Mouse (Mus musculus): ENCODE results near the gene Olfr1359. TPM values are rescaled to one million over a fixed set of nuclear protein-coding genes. Genes with fewer than 3 reads are reported as not detected.

The Olfr1359 gene
- polyA plus RNA-seq (2021; fragmentation: Nextera tagmentation): not detected in 2 replicates
- long read RNA-seq, experiment 1: 0 reads
- long read RNA-seq, experiment 2: 0 reads

GRCm38 (mm10) chr13:21697811-21698210 lies at the start of gene Olfr1359:
Gene Olfr1359 (plus strand): TSS chr13:21698111.

DNA sequence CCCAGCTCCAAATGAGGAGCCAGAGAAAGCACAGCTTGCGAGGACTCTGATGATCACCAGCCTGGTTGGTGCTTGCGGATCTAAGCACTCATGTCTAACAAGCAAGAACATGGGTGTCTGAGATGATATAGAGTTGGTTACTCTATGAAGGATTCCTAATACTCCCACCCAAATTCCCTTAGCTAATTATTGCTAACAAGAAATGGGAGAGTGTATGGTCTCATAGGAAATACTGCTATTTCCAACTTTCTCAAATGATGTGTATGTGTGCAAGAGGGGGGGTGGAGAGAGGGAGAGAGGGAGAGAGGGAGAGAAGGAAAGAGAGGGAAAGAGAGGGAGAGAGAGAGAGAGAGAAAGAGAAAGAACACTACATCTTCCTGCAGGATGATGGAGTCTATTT lies 34.6 kb upstream of the Olfr1359 start, which contains the start of gene Olfr1361:
Gene Olfr1361, minus strand, starts transcription at position 101 of the 400 bp plus-strand sequence.

GRCm38 (mm10) chr13:21677305-21677704 lies 20.6 kb upstream of the Olfr1359 start, which contains the start of gene Olfr1360:
Gene Olfr1360 (minus strand): TSS chr13:21677405.

DNA sequence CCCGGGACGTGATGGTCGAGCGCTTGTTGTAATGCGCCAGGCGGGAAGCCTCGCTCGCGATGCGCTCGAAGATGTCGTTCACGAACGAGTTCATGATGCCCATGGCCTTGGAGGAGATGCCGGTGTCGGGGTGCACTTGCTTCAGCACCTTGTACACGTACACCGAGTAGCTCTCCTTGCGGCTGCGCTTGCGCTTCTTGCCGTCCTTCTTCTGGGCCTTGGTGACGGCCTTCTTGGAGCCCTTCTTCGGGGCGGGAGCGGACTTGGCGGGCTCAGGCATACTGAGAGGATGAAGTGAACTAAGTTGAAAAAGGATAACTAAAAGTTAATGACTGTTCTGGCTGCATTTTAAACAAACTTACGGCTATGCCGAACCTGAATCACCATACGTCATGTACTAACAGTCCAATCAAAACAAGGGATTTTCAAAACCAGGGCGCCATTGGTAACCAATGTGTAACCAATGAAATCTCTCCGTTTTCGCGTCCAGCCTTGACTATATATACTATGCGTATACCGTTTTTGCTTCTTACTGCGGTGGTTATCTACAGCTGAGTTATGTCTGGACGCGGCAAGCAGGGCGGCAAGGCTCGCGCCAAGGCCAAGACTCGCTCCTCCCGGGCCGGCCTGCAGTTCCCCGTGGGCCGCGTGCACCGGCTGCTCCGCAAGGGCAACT lies 18.1 kb downstream of the Olfr1359 start, which contains the start of the genes Hist1h2bl and Hist1h2ai:
Gene Hist1h2bl, minus strand, starts transcription at position 280 of the 676 bp plus-strand sequence.
Gene Hist1h2ai, plus strand, starts transcription at position 559 of the 676 bp plus-strand sequence.

DNA sequence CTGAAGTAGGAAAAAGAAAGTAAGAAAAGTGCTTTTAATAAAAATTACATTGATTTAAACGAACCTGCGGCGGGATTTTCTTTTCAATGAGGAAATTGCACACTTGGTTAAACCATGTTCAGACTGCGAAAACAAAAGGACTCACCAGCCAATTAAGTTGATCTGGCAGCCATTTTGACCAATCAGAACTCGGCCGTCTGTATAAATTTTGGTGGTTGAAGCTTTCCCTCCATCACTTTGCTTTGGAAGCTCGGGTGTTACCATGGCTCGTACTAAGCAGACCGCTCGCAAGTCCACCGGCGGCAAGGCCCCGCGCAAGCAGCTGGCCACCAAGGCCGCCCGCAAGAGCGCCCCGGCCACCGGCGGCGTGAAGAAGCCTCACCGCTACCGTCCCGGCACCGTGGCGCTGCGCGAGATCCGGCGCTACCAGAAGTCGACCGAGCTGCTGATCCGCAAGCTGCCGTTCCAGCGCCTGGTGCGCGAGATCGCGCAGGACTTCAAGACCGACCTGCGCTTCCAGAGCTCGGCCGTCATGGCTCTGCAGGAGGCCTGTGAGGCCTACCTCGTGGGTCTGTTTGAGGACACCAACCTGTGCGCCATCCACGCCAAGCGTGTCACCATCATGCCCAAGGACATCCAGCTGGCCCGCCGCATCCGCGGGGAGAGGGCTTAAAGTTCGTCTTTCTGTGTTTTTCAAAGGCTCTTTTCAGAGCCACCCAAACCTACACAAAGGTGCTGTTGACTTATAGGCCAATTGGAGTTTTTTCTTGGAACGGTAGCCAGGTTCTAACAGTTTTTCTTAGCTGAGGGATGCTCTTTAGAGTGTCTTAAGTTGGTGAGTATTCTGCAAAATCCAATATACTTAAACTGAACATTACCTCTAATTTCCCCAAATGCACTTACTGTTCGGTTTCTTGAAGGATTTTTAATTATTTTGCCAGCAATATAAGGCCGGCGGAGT lies 19.8 kb downstream of the Olfr1359 start, which contains the start of gene Hist1h3h:
Gene Hist1h3h, plus strand, starts transcription at position 263 of the 961 bp plus-strand sequence.

GRCm38 (mm10) chr13:21721757-21722372 lies 24.0 kb downstream of the Olfr1359 start, which contains the start of gene Hist1h2bm:
Gene Hist1h2bm (plus strand): TSS chr13:21722044.

GRCm38 (mm10) chr13:21734906-21735767 lies 37.2 kb downstream of the Olfr1359 start, which contains the start of gene Hist1h4j:
Gene Hist1h4j (plus strand): TSS chr13:21735064.

DNA sequence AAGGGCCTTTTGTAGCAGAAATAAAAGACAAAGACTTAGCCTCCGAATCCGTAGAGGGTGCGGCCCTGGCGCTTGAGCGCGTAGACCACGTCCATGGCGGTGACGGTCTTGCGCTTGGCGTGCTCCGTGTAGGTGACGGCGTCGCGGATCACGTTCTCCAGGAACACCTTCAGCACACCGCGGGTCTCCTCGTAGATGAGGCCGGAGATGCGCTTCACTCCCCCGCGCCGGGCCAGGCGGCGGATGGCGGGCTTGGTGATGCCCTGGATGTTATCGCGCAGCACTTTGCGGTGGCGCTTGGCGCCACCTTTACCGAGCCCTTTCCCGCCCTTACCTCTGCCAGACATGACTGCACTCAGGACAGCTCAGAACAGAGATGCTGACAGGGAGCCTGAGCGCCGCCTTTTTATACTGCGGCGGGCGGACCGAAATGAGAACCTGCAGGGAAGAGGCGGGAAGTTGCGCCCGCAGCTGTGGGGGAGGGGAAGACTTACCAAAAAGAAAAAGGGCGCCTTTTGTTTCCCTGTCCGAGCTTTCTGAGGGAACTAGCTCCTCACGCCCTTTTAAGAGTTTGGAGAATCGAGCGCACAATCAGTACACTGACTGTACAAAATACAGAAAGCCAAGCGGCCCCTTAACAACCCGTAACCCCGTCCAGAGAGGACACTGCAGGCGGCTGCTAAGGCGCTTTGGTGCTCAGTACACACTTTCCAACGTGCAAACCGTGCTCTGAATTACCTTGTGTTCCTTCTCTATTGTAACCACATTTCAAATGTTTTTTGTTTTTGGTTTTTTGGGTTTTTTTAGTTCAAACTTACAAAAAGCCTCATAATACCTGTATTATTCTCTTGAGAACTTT lies 52.5 kb downstream of the Olfr1359 start, which contains the start of gene Hist1h4k:
Gene Hist1h4k, minus strand, starts transcription at position 347 of the 859 bp plus-strand sequence.

DNA sequence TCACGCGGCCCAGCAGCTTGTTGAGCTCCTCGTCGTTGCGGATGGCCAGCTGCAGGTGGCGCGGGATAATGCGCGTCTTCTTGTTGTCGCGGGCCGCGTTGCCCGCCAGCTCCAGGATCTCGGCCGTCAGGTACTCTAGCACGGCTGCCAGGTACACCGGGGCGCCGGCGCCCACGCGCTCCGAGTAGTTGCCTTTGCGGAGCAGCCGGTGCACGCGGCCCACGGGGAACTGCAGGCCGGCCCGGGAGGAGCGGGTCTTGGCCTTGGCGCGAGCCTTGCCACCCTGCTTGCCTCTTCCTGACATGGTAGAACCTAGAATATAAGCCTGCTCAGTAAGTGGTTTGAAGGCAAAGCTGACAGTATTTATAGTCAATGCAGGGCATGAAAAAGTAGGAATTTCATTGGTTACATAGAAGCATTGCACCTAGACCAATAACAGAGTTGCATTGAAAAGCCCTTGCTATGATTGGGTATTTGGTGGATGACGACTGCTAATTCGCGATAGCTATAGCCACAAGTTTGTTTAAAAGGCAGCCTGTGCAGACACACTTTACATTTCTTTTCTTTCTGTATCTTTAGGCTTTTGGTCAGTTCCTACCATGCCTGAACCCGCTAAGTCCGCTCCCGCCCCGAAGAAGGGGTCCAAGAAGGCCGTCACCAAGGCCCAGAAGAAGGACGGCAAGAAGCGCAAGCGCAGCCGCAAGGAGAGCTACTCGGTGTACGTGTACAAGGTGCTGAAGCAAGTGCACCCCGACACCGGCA lies 55.8 kb downstream of the Olfr1359 start, which contains the start of the genes Hist1h2ak and Hist1h2bn:
Gene Hist1h2ak, minus strand, starts transcription at position 304 of the 762 bp plus-strand sequence.
Gene Hist1h2bn, plus strand, starts transcription at position 600 of the 762 bp plus-strand sequence.

Other genes starting within 250 kb of the Olfr1359 start
- 52.8 and 74.6 TPM in 2 replicates for gene Zscan26, start 244.4 kb upstream of the Olfr1359 start, polyA plus RNA-seq (2021; fragmentation: Nextera tagmentation)
- 1.5 TPM in 2 replicates for gene Nkapl, start 229.6 kb upstream of the Olfr1359 start, polyA plus RNA-seq (2021; fragmentation: Nextera tagmentation)
- 3.1 and 3.4 TPM in 2 replicates for gene Zkscan4, start 219.2 kb upstream of the Olfr1359 start, polyA plus RNA-seq (2021; fragmentation: Nextera tagmentation)
- 3.9 TPM in 1 of 2 replicates, not detected in the other for gene Gm10065, start 218.7 kb upstream of the Olfr1359 start, polyA plus RNA-seq (2021; fragmentation: Nextera tagmentation)
- 1.5 and 2.0 TPM in 2 replicates for gene AK157302, start 202.9 kb upstream of the Olfr1359 start, polyA plus RNA-seq (2021; fragmentation: Nextera tagmentation)
- gene Gm11273, start 196.7 kb upstream of the Olfr1359 start, polyA plus RNA-seq (2021; fragmentation: Nextera tagmentation): 13.2 and 14.1 TPM in 2 replicates
- 3.0 and 3.3 TPM in 2 replicates for gene Zkscan8, start 167.0 kb upstream of the Olfr1359 start, polyA plus RNA-seq (2021; fragmentation: Nextera tagmentation)
- gene Olfr1366, start 155.3 kb upstream of the Olfr1359 start, polyA plus RNA-seq (2021; fragmentation: Nextera tagmentation): 0.09 TPM in 1 of 2 replicates, not detected in the other
- gene Olfr1535, start 138.2 kb upstream of the Olfr1359 start, polyA plus RNA-seq (2021; fragmentation: Nextera tagmentation): 0.06 TPM in 1 of 2 replicates, not detected in the other
- not detected in 2 replicates for gene Olfr1364, start 116.4 kb upstream of the Olfr1359 start, polyA plus RNA-seq (2021; fragmentation: Nextera tagmentation)
- not detected in 2 replicates for gene Olfr1362, start 84.1 kb upstream of the Olfr1359 start, polyA plus RNA-seq (2021; fragmentation: Nextera tagmentation)
- gene Olfr11, start 55.6 kb upstream of the Olfr1359 start, polyA plus RNA-seq (2021; fragmentation: Nextera tagmentation): not detected in 2 replicates
- gene Olfr1361, start 34.7 kb upstream of the Olfr1359 start, polyA plus RNA-seq (2021; fragmentation: Nextera tagmentation): not detected in 2 replicates
- not detected in 2 replicates for gene Olfr1360, start 20.7 kb upstream of the Olfr1359 start, polyA plus RNA-seq (2021; fragmentation: Nextera tagmentation)
- gene Hist1h2bl, start 18.0 kb downstream of the Olfr1359 start, polyA plus RNA-seq (2021; fragmentation: Nextera tagmentation): not detected in 2 replicates
- not detected in 2 replicates for gene Hist1h2ai, start 18.3 kb downstream of the Olfr1359 start, polyA plus RNA-seq (2021; fragmentation: Nextera tagmentation)
- not detected in 2 replicates for gene Hist1h3h, start 19.5 kb downstream of the Olfr1359 start, polyA plus RNA-seq (2021; fragmentation: Nextera tagmentation)
- gene Hist1h2bm, start 23.9 kb downstream of the Olfr1359 start, polyA plus RNA-seq (2021; fragmentation: Nextera tagmentation): not detected in 2 replicates
- 0.83 and 0.92 TPM in 2 replicates for gene Hist1h4j, start 37.0 kb downstream of the Olfr1359 start, polyA plus RNA-seq (2021; fragmentation: Nextera tagmentation)
- 0.70 and 3.0 TPM in 2 replicates for gene Hist1h4k, start 52.4 kb downstream of the Olfr1359 start, polyA plus RNA-seq (2021; fragmentation: Nextera tagmentation)
- 1.8 TPM in 1 of 2 replicates, not detected in the other for gene Hist1h2ak, start 55.7 kb downstream of the Olfr1359 start, polyA plus RNA-seq (2021; fragmentation: Nextera tagmentation)
- 1.0 and 2.3 TPM in 2 replicates for gene Hist1h2bn, start 56.0 kb downstream of the Olfr1359 start, polyA plus RNA-seq (2021; fragmentation: Nextera tagmentation)
- gene Hist1h1b, start 82.5 kb downstream of the Olfr1359 start, polyA plus RNA-seq (2021; fragmentation: Nextera tagmentation): 0.59 and 0.97 TPM in 2 replicates
- gene Hist1h3i, start 85.3 kb downstream of the Olfr1359 start, polyA plus RNA-seq (2021; fragmentation: Nextera tagmentation): 1.7 and 2.9 TPM in 2 replicates
- gene Hist1h2an, start 89.1 kb downstream of the Olfr1359 start, polyA plus RNA-seq (2021; fragmentation: Nextera tagmentation): 2.4 TPM in 1 of 2 replicates, not detected in the other
- gene Hist1h2bp, start 89.3 kb downstream of the Olfr1359 start, polyA plus RNA-seq (2021; fragmentation: Nextera tagmentation): not detected in 2 replicates
- 0.40 and 1.2 TPM in 2 replicates for gene Hist1h2bq, start 112.1 kb downstream of the Olfr1359 start, polyA plus RNA-seq (2021; fragmentation: Nextera tagmentation)
- not detected in 2 replicates for gene Hist1h2ao, start 112.4 kb downstream of the Olfr1359 start, polyA plus RNA-seq (2021; fragmentation: Nextera tagmentation)
- gene Hist1h4m, start 113.6 kb downstream of the Olfr1359 start, polyA plus RNA-seq (2021; fragmentation: Nextera tagmentation): 1.8 and 3.3 TPM in 2 replicates
- gene Hist1h4n, start 134.1 kb downstream of the Olfr1359 start, polyA plus RNA-seq (2021; fragmentation: Nextera tagmentation): 0.64 and 2.7 TPM in 2 replicates
- gene Hist1h2ap, start 135.4 kb downstream of the Olfr1359 start, polyA plus RNA-seq (2021; fragmentation: Nextera tagmentation): 68.6 TPM in 2 replicates
- not detected in 2 replicates for gene Hist1h2br, start 135.6 kb downstream of the Olfr1359 start, polyA plus RNA-seq (2021; fragmentation: Nextera tagmentation)
- gene Zfp184, start 247.0 kb downstream of the Olfr1359 start, polyA plus RNA-seq (2021; fragmentation: Nextera tagmentation): 1.6 and 2.5 TPM in 2 replicates